Mouse (Mus musculus) layer of hippocampus, adult 2 months (tissue): ENCODE measurements around the gene Thrap3. TPM values are rescaled to one million over a fixed set of nuclear protein-coding genes. Genes with fewer than 3 reads are reported as not detected.

Experiments
- DNase-seq, 2 experiments: peaks; one replicate each; pipeline ENCODE4 v3.0.0; 2022; ENCODE audit warnings: low spot score in 2 of 2
- H3K27ac ChIP-seq: fragments of 200-600 bp; 2 replicates; pipeline ENCODE4 v1.8.1; 2022
- H3K4me3 ChIP-seq: fragments of 200-600 bp; 2 replicates; pipeline ENCODE4 v1.8.1; 2022; ENCODE audit warnings: mild to moderate bottlenecking
- CTCF ChIP-seq: fragments of 200-600 bp; conservative IDR thresholded peaks from 2 replicates; pipeline ENCODE4 v1.8.1; 2022; ENCODE audit warnings: antibody characterized with exemption, mild to moderate bottlenecking, moderate library complexity
- total RNA-seq, 2 experiments: library from RNA; stranded (reverse); gene quantifications; 2 replicates each; pipeline ENCODE4 v1.2.3; 2021

Gene Thrap3
- total RNA-seq, 2 experiments from 2014 or later: 150 to 166 TPM

GRCm38 (mm10) chr4:126120052-126120451 lies 82.5 kb downstream of the Thrap3 start:
- TF ChIP-seq CTCF: no peak
- Histone ChIP-seq H3K4me3 (no peak overlapping the region), H3K27ac (no peak overlapping the region)
- DNase-seq: no peak

GRCm38 (mm10) chr4:126119051-126119450 lies 83.5 kb downstream of the Thrap3 start:
- H3K27ac ChIP-seq: peak overlapping the region; percentile 56; the same call in 1 of the 2 replicates
- DNase-seq: no peak
- no peak for TF ChIP-seq CTCF
- H3K4me3 ChIP-seq: no peak overlapping the region

GRCm38 (mm10) chr4:126118651-126119050 lies 83.9 kb downstream of the Thrap3 start:
- TF ChIP-seq CTCF: no peak
- H3K4me3 ChIP-seq: no peak overlapping the region
- peak; percentile 63 to 78 for DNase-seq
- peak overlapping the region; percentile 56; the same call in 1 of the 2 replicates for H3K27ac ChIP-seq

GRCm38 (mm10) chr4:126117116-126117515 lies 85.4 kb downstream of the Thrap3 start:
- Histone ChIP-seq H3K4me3 (no peak overlapping the region), H3K27ac (no peak overlapping the region)
- no peak for TF ChIP-seq CTCF
- no peak for DNase-seq

GRCm38 (mm10) chr4:126115871-126116521 lies 86.6 kb downstream of the Thrap3 start:
- TF ChIP-seq CTCF: no peak
- no peak overlapping the region for H3K27ac ChIP-seq
- no peak overlapping the region for H3K4me3 ChIP-seq
- DNase-seq: no peak

GRCm38 (mm10) chr4:126115411-126115810 lies 87.1 kb downstream of the Thrap3 start:
- TF ChIP-seq CTCF: no peak
- no peak for DNase-seq
- no peak overlapping the region for H3K27ac ChIP-seq
- no peak overlapping the region for H3K4me3 ChIP-seq

Other genes starting within 250 kb of the Thrap3 start
- 1 to 10 TPM; 4.7 to 6.6 TPM for gene Csf3r, start 178.2 kb downstream of the Thrap3 start, total RNA-seq
- 10 to 100 TPM; 46.2 to 48.6 TPM for gene Mrps15, start 155.8 kb downstream of the Thrap3 start, total RNA-seq
- 10 to 100 TPM; 41.1 to 44.5 TPM for gene Oscp1, start 144.2 kb downstream of the Thrap3 start, total RNA-seq
- 10 to 100 TPM; 13.4 to 13.8 TPM for gene Lsm10, start 106.1 kb downstream of the Thrap3 start, total RNA-seq
- 10 to 100 TPM; 24.8 to 26.6 TPM for gene Stk40, start 98.8 kb downstream of the Thrap3 start, total RNA-seq
- 1 to 10 TPM; 3.3 to 3.6 TPM for gene Eva1b, start 55.0 kb downstream of the Thrap3 start, total RNA-seq
- under 1 TPM; 0.59 to 0.81 TPM for gene Sh3d21, start 39.3 kb downstream of the Thrap3 start, total RNA-seq
- 100 to 1,000 TPM; 246 to 249 TPM for gene Map7d1, start 53.6 kb upstream of the Thrap3 start, total RNA-seq
- gene Trappc3, start 59.6 kb upstream of the Thrap3 start, total RNA-seq: 10 to 100 TPM; 85.4 to 90.5 TPM
- 1 to 10 TPM; 1.2 to 1.5 TPM for gene Col8a2, start 84.0 kb upstream of the Thrap3 start, total RNA-seq
- gene Adprhl2, start 118.9 kb upstream of the Thrap3 start, total RNA-seq: 10 to 100 TPM; 32.2 to 33.0 TPM
- 1 to 10 TPM; 1.3 to 1.6 TPM for gene Tekt2, start 122.9 kb upstream of the Thrap3 start, total RNA-seq
- 10 to 100 TPM; 39.3 to 50.5 TPM for gene Ago3, start 226.8 kb upstream of the Thrap3 start, total RNA-seq